Mouse (Mus musculus): ENCODE data around the gene Zfp119b. TPM values are rescaled to one million over a fixed set of nuclear protein-coding genes. Genes with fewer than 3 reads are reported as not detected.

Gene Zfp119b
- polyA plus RNA-seq (2014; fragmentation: Nextera tagmentation; extraction: Ambion mirVana): 6.1 TPM in 2 replicates

DNA sequence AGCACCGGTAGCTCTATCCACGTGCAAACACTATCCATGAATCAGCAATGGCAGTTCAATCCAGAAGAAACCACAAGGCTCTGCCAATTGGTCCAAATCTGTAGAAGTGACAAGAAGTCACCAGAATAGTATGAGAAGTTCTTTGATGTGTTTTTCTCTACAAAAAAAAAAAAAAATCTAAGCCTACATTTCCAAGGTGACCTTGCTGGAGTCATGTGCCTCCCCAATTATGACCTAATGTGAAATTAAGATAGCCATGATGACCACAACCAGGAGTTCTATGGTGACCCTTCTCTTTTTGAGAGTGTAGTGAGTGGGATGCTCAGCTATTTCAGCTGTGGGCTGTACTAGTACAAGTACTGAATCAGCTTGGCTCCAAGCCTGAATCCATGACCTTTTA is at the start of gene Zfp119b:
Gene Zfp119b, minus strand, starts transcription at position 101 of the 400 bp plus-strand sequence.
- Histone ChIP-seq H3K9me3 (ENCODE audit: control insufficient read depth, low read length) (no peaks in the 10 kb centered on the region), H3K27ac (ENCODE audit: low read depth, low read length) (no peak within 1 kb of the TSS), H3K27me3 (ENCODE audit: control insufficient read depth, insufficient read depth, low read length) (no peaks in the 10 kb centered on the region), H3K4me1 (ENCODE audit: control insufficient read depth, insufficient read depth, low read length) (peaks cover 3% of the 10 kb centered on the region; the same call in 1 of the 2 replicates), H3K9ac (ENCODE audit: low read length) (no peak within 1 kb of the TSS), H3K4me3 (ENCODE audit: low read depth, low read length) (no peak within 1 kb of the TSS), H3K4me2 (ENCODE audit: low read depth) (no peak within 1 kb of the TSS), H3K36me3 (ENCODE audit: control insufficient read depth, insufficient read depth, low read length) (no peaks in the 10 kb centered on the region)
- ATAC-seq (ENCODE audit: insufficient read depth, low FRiP score, low TSS enrichment): no peak
- DNase-seq (ENCODE audit: low spot score): no peak
- 90% methylated on average over 2 of the region's 2 CpGs for WGBS

DNA sequence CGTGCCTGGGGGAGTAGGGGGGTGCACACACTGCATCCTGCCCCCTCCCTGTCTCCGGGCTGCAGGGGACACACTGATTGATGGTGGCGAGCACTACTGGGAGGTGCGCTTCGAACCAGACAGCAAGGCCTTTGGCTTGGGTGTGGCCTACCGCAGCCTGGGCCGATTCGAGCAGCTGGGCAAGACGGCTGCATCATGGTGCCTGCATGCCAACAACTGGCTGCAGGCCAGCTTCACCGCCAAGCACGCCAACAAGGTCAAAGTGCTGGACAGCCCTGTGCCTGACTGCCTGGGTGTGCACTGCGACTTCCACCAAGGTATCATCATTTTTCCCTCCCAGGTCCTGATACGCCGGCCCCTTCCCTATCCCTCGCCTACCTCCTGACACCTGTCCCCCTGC is 46.7 kb upstream of the Zfp119b start:
- Histone ChIP-seq H3K36me3 (ENCODE audit: control insufficient read depth, insufficient read depth, low read length) (no peaks in the 10 kb centered on the region), H3K27ac (ENCODE audit: low read depth, low read length) (no peak overlapping the region)

DNA sequence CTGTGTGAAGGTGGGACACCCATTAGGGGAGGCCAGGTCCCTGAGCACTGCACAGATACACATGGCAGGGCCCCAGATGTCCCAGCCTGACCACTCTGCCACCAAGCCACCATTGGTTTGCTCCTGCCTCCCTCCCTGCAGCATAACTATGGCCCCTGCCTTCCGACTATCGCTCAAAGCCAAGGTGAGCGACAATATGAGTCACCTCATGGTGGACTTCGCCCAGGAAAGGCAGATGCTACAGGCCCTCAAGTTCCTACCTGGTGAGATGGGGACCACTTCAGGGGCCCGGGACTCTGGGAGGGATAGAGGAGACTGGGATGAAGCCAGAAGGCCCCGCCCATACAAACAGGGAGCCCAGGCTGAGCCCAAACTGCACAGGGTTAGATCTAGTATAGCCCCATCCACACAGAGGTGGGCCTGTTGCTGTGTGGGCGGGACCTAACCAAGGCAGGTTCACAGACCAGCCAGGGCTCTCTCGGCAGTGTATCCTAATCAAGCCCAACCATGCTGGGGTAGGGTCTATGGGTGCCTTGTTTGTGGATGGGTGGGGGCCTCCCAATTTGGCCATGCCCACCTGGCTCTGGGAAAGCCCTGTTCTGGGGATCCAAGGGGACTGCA is 41.1 kb upstream of the Zfp119b start:
- H3K9ac ChIP-seq (ENCODE audit: low read length): no peak overlapping the region
- DNase-seq (ENCODE audit: low spot score) (no peak), ATAC-seq (ENCODE audit: insufficient read depth, low FRiP score, low TSS enrichment) (no peak)
- H3K4me2 ChIP-seq (ENCODE audit: low read depth): no peak overlapping the region
- WGBS: 86% methylated on average over 8 of the region's 8 CpGs
- H3K27me3 ChIP-seq (ENCODE audit: control insufficient read depth, insufficient read depth, low read length): no peaks in the 10 kb centered on the region
- H3K36me3 ChIP-seq (ENCODE audit: control insufficient read depth, insufficient read depth, low read length): no peaks in the 10 kb centered on the region; the same call in 1 of the 2 replicates
- no peak overlapping the region for H3K4me3 ChIP-seq (ENCODE audit: low read depth, low read length)
- H3K4me1 ChIP-seq (ENCODE audit: control insufficient read depth, insufficient read depth, low read length): peaks cover 8% of the 10 kb centered on the region; the same call in 1 of the 2 replicates
- no peaks in the 10 kb centered on the region for H3K9me3 ChIP-seq (ENCODE audit: control insufficient read depth, low read length)
- no peak overlapping the region for H3K27ac ChIP-seq (ENCODE audit: low read depth, low read length)

More for the DNA sequence above, 46.7 kb upstream of the Zfp119b start:
- Histone ChIP-seq H3K4me3 (ENCODE audit: low read depth, low read length) (no peak overlapping the region), H3K4me2 (ENCODE audit: low read depth) (no peak overlapping the region), H3K9ac (ENCODE audit: low read length) (no peak overlapping the region), H3K9me3 (ENCODE audit: control insufficient read depth, low read length) (no peaks in the 10 kb centered on the region), H3K27me3 (ENCODE audit: control insufficient read depth, insufficient read depth, low read length) (peaks cover 3% of the 10 kb centered on the region; the same call in 1 of the 2 replicates), H3K4me1 (ENCODE audit: control insufficient read depth, insufficient read depth, low read length) (no peaks in the 10 kb centered on the region)
- 88% methylated on average over 15 of the region's 15 CpGs for WGBS
- DNase-seq (ENCODE audit: low spot score): no peak
- ATAC-seq (ENCODE audit: insufficient read depth, low FRiP score, low TSS enrichment): no peak

- no peak within 1 kb of the TSS for H3K27ac ChIP-seq (ENCODE audit: low read depth, low read length)
- H3K4me2 ChIP-seq (ENCODE audit: low read depth): peak within 1 kb of the TSS; percentile 83
- no peaks in the 10 kb centered on the region; the same call in 1 of the 2 replicates for H3K36me3 ChIP-seq (ENCODE audit: control insufficient read depth, insufficient read depth, low read length)
- ATAC-seq (ENCODE audit: insufficient read depth, low FRiP score, low TSS enrichment) (peak; percentile 81), DNase-seq (ENCODE audit: low spot score) (peak; percentile 85)
- peak within 1 kb of the TSS; percentile 69 for H3K9ac ChIP-seq (ENCODE audit: low read length)
- H3K4me3 ChIP-seq (ENCODE audit: low read depth, low read length): peak within 1 kb of the TSS; percentile 62
- 9% methylated on average over 35 of the region's 35 CpGs for WGBS
- peaks cover 8% of the 10 kb centered on the region; the same call in 1 of the 2 replicates for H3K4me1 ChIP-seq (ENCODE audit: control insufficient read depth, insufficient read depth, low read length)
- H3K27me3 ChIP-seq (ENCODE audit: control insufficient read depth, insufficient read depth, low read length): no peaks in the 10 kb centered on the region
- H3K9me3 ChIP-seq (ENCODE audit: control insufficient read depth, low read length): no peaks in the 10 kb centered on the region
Observed at GRCm38 (mm10) chr17:55986030-55986961, 37.0 kb upstream of the Zfp119b start, which contains the start of gene Fsd1. Gene Fsd1 (plus strand): TSS chr17:55986509.

DNA sequence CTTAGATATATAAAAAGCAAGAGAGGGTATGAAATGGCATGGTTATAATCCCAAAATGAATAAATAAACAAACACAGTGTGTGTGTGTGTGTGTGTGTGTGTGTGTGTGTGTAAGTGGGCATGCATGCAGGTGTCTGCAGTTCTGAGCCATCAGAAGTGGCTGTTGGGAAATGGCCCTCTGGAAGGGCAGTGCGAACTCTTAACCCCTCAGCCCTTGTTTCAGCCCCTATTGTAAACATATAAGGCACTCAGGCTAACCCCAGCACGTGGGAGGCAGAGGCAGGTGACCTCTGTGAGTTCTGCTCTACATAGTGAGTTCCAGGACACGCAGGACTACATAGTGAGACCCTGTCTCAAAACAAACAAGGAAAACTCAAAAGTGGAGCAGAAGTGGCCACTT is 28.0 kb upstream of the Zfp119b start:
- no peak for ATAC-seq (ENCODE audit: insufficient read depth, low FRiP score, low TSS enrichment)
- Histone ChIP-seq H3K9me3 (ENCODE audit: control insufficient read depth, low read length) (no peaks in the 10 kb centered on the region), H3K4me3 (ENCODE audit: low read depth, low read length) (no peak overlapping the region), H3K36me3 (ENCODE audit: control insufficient read depth, insufficient read depth, low read length) (peaks cover 3% of the 10 kb centered on the region; the same call in 1 of the 2 replicates), H3K4me1 (ENCODE audit: control insufficient read depth, insufficient read depth, low read length) (peaks cover 9% of the 10 kb centered on the region), H3K9ac (ENCODE audit: low read length) (no peak overlapping the region), H3K27ac (ENCODE audit: low read depth, low read length) (peak overlapping the region; percentile 8; the same call in 1 of the 2 replicates), H3K4me2 (ENCODE audit: low read depth) (no peak overlapping the region), H3K27me3 (ENCODE audit: control insufficient read depth, insufficient read depth, low read length) (no peaks in the 10 kb centered on the region)
- WGBS: 50% methylated on average over 3 of the region's 3 CpGs
- DNase-seq (ENCODE audit: low spot score): no peak

GRCm38 (mm10) chr17:55976255-55976862 is 27.1 kb upstream of the Zfp119b start:
- Histone ChIP-seq H3K9ac (ENCODE audit: low read length) (no peak overlapping the region), H3K9me3 (ENCODE audit: control insufficient read depth, low read length) (no peaks in the 10 kb centered on the region), H3K36me3 (ENCODE audit: control insufficient read depth, insufficient read depth, low read length) (peaks cover 3% of the 10 kb centered on the region; the same call in 1 of the 2 replicates), H3K27me3 (ENCODE audit: control insufficient read depth, insufficient read depth, low read length) (no peaks in the 10 kb centered on the region), H3K4me3 (ENCODE audit: low read depth, low read length) (no peak overlapping the region), H3K4me2 (ENCODE audit: low read depth) (no peak overlapping the region), H3K27ac (ENCODE audit: low read depth, low read length) (peak overlapping the region; percentile 62; the same call in 1 of the 2 replicates), H3K4me1 (ENCODE audit: control insufficient read depth, insufficient read depth, low read length) (peaks cover 14% of the 10 kb centered on the region)
- 17% methylated on average over 13 of the region's 13 CpGs for WGBS
- ATAC-seq (ENCODE audit: insufficient read depth, low FRiP score, low TSS enrichment): peak; percentile 70
- peak; percentile 78 for DNase-seq (ENCODE audit: low spot score)

- WGBS: 24% methylated on average over 22 of the region's 22 CpGs
- peaks cover 20% of the 10 kb centered on the region for H3K4me1 ChIP-seq (ENCODE audit: control insufficient read depth, insufficient read depth, low read length)
- H3K9ac ChIP-seq (ENCODE audit: low read length): peak overlapping the region; percentile 90
- peaks cover 3% of the 10 kb centered on the region; the same call in 1 of the 2 replicates for H3K36me3 ChIP-seq (ENCODE audit: control insufficient read depth, insufficient read depth, low read length)
- DNase-seq (ENCODE audit: low spot score): no peak
- H3K27ac ChIP-seq (ENCODE audit: low read depth, low read length): no peak overlapping the region
- ATAC-seq (ENCODE audit: insufficient read depth, low FRiP score, low TSS enrichment): no peak
- no peaks in the 10 kb centered on the region for H3K9me3 ChIP-seq (ENCODE audit: control insufficient read depth, low read length)
- peak overlapping the region; percentile 53 for H3K4me3 ChIP-seq (ENCODE audit: low read depth, low read length)
- H3K27me3 ChIP-seq (ENCODE audit: control insufficient read depth, insufficient read depth, low read length): no peaks in the 10 kb centered on the region
- peak overlapping the region; percentile 74 for H3K4me2 ChIP-seq (ENCODE audit: low read depth)
Observed at GRCm38 (mm10) chr17:55971453-55971852, 22.2 kb upstream of the Zfp119b start.
